Mouse (Mus musculus): ENCODE results near the gene Pdx1. TPM values are rescaled to one million over a fixed set of nuclear protein-coding genes. Genes with fewer than 3 reads are reported as not detected.

Gene Pdx1
- total RNA-seq, 2 experiments from 2014 or later, result not detected

- no peak for ATAC-seq (ENCODE audit: poor library complexity, severe bottlenecking)
Measured at GRCm38 (mm10) chr5:147307398-147307785, 37.6 kb downstream of the Pdx1 start.

- ATAC-seq (ENCODE audit: poor library complexity, severe bottlenecking), result no peak
Measured at GRCm38 (mm10) chr5:147308451-147308850, 38.7 kb downstream of the Pdx1 start.

GRCm38 (mm10) chr5:147309786-147310185 lies 40.0 kb downstream of the Pdx1 start:
- ATAC-seq (ENCODE audit: poor library complexity, severe bottlenecking), result no peak

GRCm38 (mm10) chr5:147312830-147313685 lies 43.3 kb downstream of the Pdx1 start:
- ATAC-seq (ENCODE audit: poor library complexity, severe bottlenecking), result no peak

- no peak for ATAC-seq (ENCODE audit: poor library complexity, severe bottlenecking)
Measured at GRCm38 (mm10) chr5:147314646-147315431, 45.1 kb downstream of the Pdx1 start.

DNA sequence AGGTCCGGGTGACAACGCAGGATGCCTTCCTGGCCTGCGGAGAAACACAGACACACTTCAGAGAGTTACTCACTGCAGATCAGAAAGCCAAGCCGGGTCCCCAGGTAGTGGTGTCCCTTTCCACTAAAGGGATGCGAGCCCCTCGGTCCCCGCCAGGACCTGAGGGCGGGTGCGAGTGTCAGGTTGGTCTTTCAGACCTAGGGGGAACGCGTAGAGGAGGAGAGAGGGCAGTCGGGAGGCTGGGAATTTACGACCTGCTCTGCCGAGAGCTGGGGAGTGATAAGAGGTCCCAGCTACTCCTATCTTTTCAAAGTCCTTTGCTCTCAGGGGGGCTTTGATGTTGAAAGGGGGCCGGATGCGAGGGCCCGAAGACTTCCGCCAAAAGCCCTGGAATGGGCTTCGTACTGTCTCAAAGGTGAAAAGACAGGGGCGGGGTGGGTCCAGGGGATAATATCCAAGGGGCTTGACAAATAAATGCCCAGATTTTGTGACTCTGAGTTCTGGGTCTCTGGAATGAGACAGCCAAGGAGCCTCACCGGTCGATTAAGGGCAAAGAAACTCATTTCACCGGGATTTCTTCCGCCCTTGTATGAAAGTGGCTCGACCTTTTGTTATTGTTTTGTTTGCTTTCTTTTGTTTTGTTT lies 45.8 kb downstream of the Pdx1 start:
- no peak for ATAC-seq (ENCODE audit: poor library complexity, severe bottlenecking)

GRCm38 (mm10) chr5:147317321-147317720 lies 47.6 kb downstream of the Pdx1 start:
- ATAC-seq (ENCODE audit: poor library complexity, severe bottlenecking), result no peak

- ATAC-seq (ENCODE audit: poor library complexity, severe bottlenecking), result no peak
Measured at GRCm38 (mm10) chr5:147317991-147318390, 48.2 kb downstream of the Pdx1 start.

DNA sequence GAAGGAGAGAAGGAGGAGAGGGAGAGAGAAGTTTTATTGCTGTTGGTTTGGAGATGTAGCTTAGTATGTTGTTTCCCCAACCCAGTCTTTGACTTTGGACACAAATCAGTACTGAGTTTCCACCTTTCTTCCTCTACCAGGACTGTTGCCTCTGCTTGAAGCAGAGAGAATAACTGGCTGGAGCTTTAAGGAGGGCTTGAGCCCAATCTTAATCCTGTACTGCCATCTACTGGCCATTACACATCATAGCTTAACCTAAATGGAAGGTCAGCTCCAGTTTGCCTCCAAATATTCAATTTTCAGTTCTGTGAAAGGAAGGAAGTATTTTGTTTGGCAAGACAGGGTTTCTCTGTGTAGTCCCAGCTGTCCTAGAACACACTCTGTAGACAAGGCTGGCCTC lies 49.9 kb downstream of the Pdx1 start:
- ATAC-seq (ENCODE audit: poor library complexity, severe bottlenecking), result peak; percentile 80

DNA sequence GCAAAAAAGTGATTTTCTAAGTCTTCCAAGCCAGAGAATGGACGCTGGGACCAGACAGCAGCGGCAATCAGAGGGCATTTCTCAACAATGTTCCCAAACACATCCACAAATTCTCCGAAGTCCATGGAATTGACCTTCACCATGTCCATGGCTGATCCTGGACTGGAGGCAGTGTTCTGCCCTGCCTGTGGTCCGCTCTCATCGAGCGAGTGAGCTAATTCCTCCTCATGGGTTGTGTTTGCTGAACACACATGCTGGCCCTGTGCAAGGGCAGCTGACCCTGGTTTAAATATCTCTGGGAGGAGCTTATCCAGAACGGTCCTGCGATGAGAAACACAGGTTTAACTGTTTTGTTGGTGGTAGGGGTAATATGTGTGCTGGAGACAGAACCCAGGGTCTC lies 52.4 kb downstream of the Pdx1 start, which contains the start of gene Urad:
Gene Urad (minus strand): TSS at position 258 of the 400 bp plus-strand sequence.
- ATAC-seq (ENCODE audit: poor library complexity, severe bottlenecking), result no peak

GRCm38 (mm10) chr5:147323237-147323917 lies 53.6 kb downstream of the Pdx1 start:
- peak; percentile 86 for ATAC-seq (ENCODE audit: poor library complexity, severe bottlenecking)

Other genes with a start within 250 kb of the Pdx1 start
- 5.0 and 6.8 TPM in 2 replicates for gene Lnx2, start 193.4 kb upstream of the Pdx1 start, total RNA-seq (2015)
- gene Lnx2, start 193.4 kb upstream of the Pdx1 start, total RNA-seq (2017), result 9.7 and 10.4 TPM in 2 replicates
- gene Polr1d, start 192.9 kb upstream of the Pdx1 start, total RNA-seq (2015), result 126 and 134 TPM in 2 replicates
- gene Polr1d, start 192.9 kb upstream of the Pdx1 start, total RNA-seq (2017), result 107 and 113 TPM in 2 replicates
- gene Gsx1, start 81.3 kb upstream of the Pdx1 start, total RNA-seq (2015), result not detected in 2 replicates
- gene Gsx1, start 81.3 kb upstream of the Pdx1 start, total RNA-seq (2017), result not detected in 2 replicates
- gene Cdx2, start 37.3 kb downstream of the Pdx1 start, total RNA-seq (2015), result not detected in 2 replicates
- not detected in 2 replicates for gene Cdx2, start 37.3 kb downstream of the Pdx1 start, total RNA-seq (2017)
- gene Urad, start 52.5 kb downstream of the Pdx1 start, total RNA-seq (2015), result not detected in 2 replicates
- not detected in 2 replicates for gene Urad, start 52.5 kb downstream of the Pdx1 start, total RNA-seq (2017)
- gene Flt3, start 130.5 kb downstream of the Pdx1 start, total RNA-seq (2015), result 8.1 TPM in 2 replicates
- gene Flt3, start 130.5 kb downstream of the Pdx1 start, total RNA-seq (2017), result 14.1 and 16.2 TPM in 2 replicates
- 265 and 303 TPM in 2 replicates for gene Pan3, start 160.2 kb downstream of the Pdx1 start, total RNA-seq (2015)
- gene Pan3, start 160.2 kb downstream of the Pdx1 start, total RNA-seq (2017), result 129 and 148 TPM in 2 replicates

Measured in megakaryocyte, adult 5-6 weeks (primary cell).